ENCODE assay signal across 12 mouse cellular contexts in the genomic region with DNA sequence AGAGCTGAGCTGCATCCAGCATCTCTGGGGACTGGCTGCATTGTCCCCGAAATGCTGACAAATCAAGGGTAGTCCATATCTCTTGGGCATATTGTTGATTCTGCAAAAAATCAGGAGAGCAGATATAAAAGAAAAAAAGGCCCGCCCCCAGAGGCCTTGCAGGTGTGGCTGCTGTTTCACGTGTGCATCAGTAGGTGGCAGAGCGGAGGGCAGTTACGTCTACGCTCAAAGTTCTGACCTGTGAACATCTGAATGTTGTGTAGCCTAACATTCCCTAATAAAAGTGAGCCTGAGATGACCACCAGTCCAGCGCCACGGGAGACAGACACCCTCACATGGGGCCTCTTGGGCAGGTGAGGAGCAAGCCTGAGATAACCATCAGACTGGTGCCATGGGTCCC. TPM values are rescaled to one million over a fixed set of nuclear protein-coding genes. Genes with fewer than 3 reads are reported as not detected.
A peak's percentile ranks its signal among the peaks of the same experiment; 100 is the strongest.
DNase-seq lines count a peak whose midpoint lies in the region; ATAC-seq and TF ChIP-seq lines count a peak whose summit lies in the region.
"Had no signal": no experiment of that assay in that cellular context is flagged by ENCODE, and none has a peak within 500 bp of the region (broad histone marks: within the 10 kb centered on the region; RNA-seq: fewer than 3 reads in every experiment).

No protein-coding gene starts in this region.

- no peak for DNase-seq in layer of hippocampus, adult 2 months (ENCODE audit: low spot score in 2 of 2)
- no peak for DNase-seq in layer of hippocampus, adult 9-10 months (ENCODE audit: low spot score)
- DNase-seq in 416B (ENCODE audit: low read depth) = peak; percentile 25
- DNase-seq in induced T-regulatory cell, adult 2 months (ENCODE audit: low read depth) = peak; percentile 34
- DNase-seq in forebrain, embryonic 14.5 days (ENCODE audit: low spot score) = no peak
- DNase-seq in gastrocnemius, postnatal 10 days = no peak
- DNase-seq: cerebellum, adult 9-11 months; layer of hippocampus, adult 9-11 months; liver, embryonic 13.5 days had no signal

- H3K4me1 ChIP-seq in E14TG2a.4 (replicated peaks; ENCODE audit: low read depth, low read length) = peaks cover 11% of the 10 kb centered on the region; the same call in 1 of the 2 replicates
- peaks cover 4% of the 10 kb centered on the region; the same call in 1 of the 2 replicates for H3K4me1 ChIP-seq in forebrain, embryonic 14.5 days (ENCODE audit: control insufficient read depth, insufficient read depth, low read length)

- TF ChIP-seq CTCF in layer of hippocampus, adult 2 months (conservative IDR thresholded peaks at IDR 0.05) = peak; percentile 69
- peak; percentile 77 for TF ChIP-seq CTCF in E14TG2a.4 (conservative IDR thresholded peaks at IDR 0.05; ENCODE audit: low read length)

- H3K4me2 ChIP-seq in forebrain, embryonic 14.5 days (ENCODE audit: low read length) = no peak overlapping the region
- H3K4me2 ChIP-seq: liver, embryonic 13.5 days had no signal

- H3K27me3 ChIP-seq in E14TG2a.4 (ENCODE audit: insufficient read depth, low read length) = 0 out of 2 replicates have a peak, but pooled peaks cover under 1% of the 10 kb centered on the region
- no peaks in the 10 kb centered on the region for H3K27me3 ChIP-seq in forebrain, embryonic 14.5 days (replicated peaks; ENCODE audit: control insufficient read depth, insufficient read depth, low read length)

- H3K36me3 ChIP-seq in E14TG2a.4 (ENCODE audit: insufficient read depth, low read length) = peaks cover 20% of the 10 kb centered on the region
- H3K36me3 ChIP-seq in forebrain, embryonic 14.5 days (ENCODE audit: control insufficient read depth, insufficient read depth, low read length) = peaks cover 20% of the 10 kb centered on the region

- 39% methylated on average over 8 of the region's 8 CpGs for WGBS in forebrain, embryonic 14.5 days

- peaks cover 10% of the 10 kb centered on the region for H3K9me3 ChIP-seq in E14TG2a.4 (ENCODE audit: low read length)
- no peaks in the 10 kb centered on the region for H3K9me3 ChIP-seq in forebrain, embryonic 14.5 days (replicated peaks; ENCODE audit: control insufficient read depth, low read length)
- H3K9me3 ChIP-seq: heart, embryonic 10.5 days; liver, embryonic 13.5 days had no signal

- no peak overlapping the region for H3K27ac ChIP-seq in layer of hippocampus, adult 2 months
- no peak overlapping the region for H3K27ac ChIP-seq in forebrain, embryonic 14.5 days (ENCODE audit: low read depth, low read length)
- H3K27ac ChIP-seq: heart, embryonic 10.5 days; liver, embryonic 13.5 days had no signal

- no peak overlapping the region for H3K9ac ChIP-seq in forebrain, embryonic 14.5 days (ENCODE audit: low read length)
- H3K9ac ChIP-seq: liver, embryonic 13.5 days had no signal

- no peak overlapping the region for H3K4me3 ChIP-seq in layer of hippocampus, adult 2 months
- no peak overlapping the region for H3K4me3 ChIP-seq in E14TG2a.4 (replicated peaks; ENCODE audit: low read length)
- no peak overlapping the region for H3K4me3 ChIP-seq in forebrain, embryonic 14.5 days (ENCODE audit: low read depth, low read length)
- H3K4me3 ChIP-seq: heart, embryonic 10.5 days; liver, embryonic 13.5 days had no signal

- ATAC-seq in forebrain, embryonic 14.5 days = no peak

RNA-seq across cellular contexts. Expression of gene 2410131K14Rik, which starts 21.3 kb away (rescaled TPM):
- total RNA-seq in layer of hippocampus, adult 2 months (2021) = 10 to 100 TPM; 13.8 to 14.5 TPM
- 14.6 and 17.1 TPM in 2 replicates for polyA plus RNA-seq in forebrain, embryonic 14.5 days (2014; fragmentation: Nextera tagmentation; extraction: Ambion mirVana)
- 1 to 10 TPM; 3.2 TPM for total RNA-seq in gastrocnemius, postnatal 10 days (2021)

RNA-seq across cellular contexts. Expression of gene Rnft2, which starts 21.4 kb away (rescaled TPM):
- 10 to 100 TPM; 68.1 to 71.9 TPM for total RNA-seq in layer of hippocampus, adult 2 months (2021)
- 10.7 and 11.3 TPM in 2 replicates for polyA plus RNA-seq in forebrain, embryonic 14.5 days (2014; fragmentation: Nextera tagmentation; extraction: Ambion mirVana)
- 1 to 10 TPM; 1.6 to 1.9 TPM for total RNA-seq in gastrocnemius, postnatal 10 days (2021)
- total RNA-seq: monocyte, adult 5-6 weeks had no signal

Comparison
In these comparisons a context has a peak if more than half of its experiments do, and no peak if none do; other contexts are left out.
1. DNase-seq: peak in 416B (single experiment) and induced T-regulatory cell, adult 2 months (single experiment); none in layer of hippocampus, adult 2 months (0 of 2), layer of hippocampus, adult 9-10 months (single experiment), forebrain, embryonic 14.5 days (single experiment) and gastrocnemius, postnatal 10 days (single experiment).
2. RNA of gene Rnft2, which starts 21.4 kb away (total RNA-seq): 68.1 to 71.9 TPM in layer of hippocampus, adult 2 months; 1.6 to 1.9 TPM in gastrocnemius, postnatal 10 days; every median in the first group is over 10 times any median in the second.